Mouse (Mus musculus): ENCODE results near the gene Zc2hc1c. TPM values are rescaled to one million over a fixed set of nuclear protein-coding genes. Genes with fewer than 3 reads are reported as not detected.

Zc2hc1c gene
- polyA plus RNA-seq, 1 experiment from 2014 or later, result 1.3 TPM

- Histone ChIP-seq H3K4me1 (replicated peaks) (peaks cover 12% of the 10 kb centered on the region), H3K36me3 (peaks cover 38% of the 10 kb centered on the region), H3K9ac (replicated peaks) (no peak overlapping the region), H3K4me2 (replicated peaks) (no peak overlapping the region), H3K27ac (no peak overlapping the region), H3K4me3 (replicated peaks) (no peak overlapping the region), H3K9me3 (no peaks in the 10 kb centered on the region), H3K27me3 (no peaks in the 10 kb centered on the region)
- 81% methylated on average over 7 of the region's 7 CpGs for WGBS
- ATAC-seq, result no peak
Measured at GRCm38 (mm10) chr12:85344252-85344651, 55.9 kb downstream of the Zc2hc1c start.

DNA sequence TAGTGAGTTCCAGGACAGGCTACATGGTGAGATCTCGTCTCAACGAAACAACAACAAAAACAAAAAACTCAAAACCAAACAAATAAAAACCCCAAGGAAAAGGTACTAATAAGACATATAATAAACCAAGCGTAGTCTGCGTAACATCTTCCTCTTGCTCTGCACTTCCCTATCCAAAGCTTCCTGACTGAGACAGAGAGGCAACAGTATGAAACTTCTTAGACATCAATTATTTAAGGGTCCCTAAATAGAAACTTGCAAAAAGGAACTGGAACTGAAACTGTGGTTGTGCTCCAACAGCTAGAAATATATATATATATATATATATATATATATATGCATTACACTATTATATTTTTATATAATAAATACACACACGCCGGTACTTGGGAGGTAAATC is 57.2 kb downstream of the Zc2hc1c start:
- 96% methylated on average over 6 of the region's 6 CpGs for WGBS
- no peak overlapping the region for H3K4me3 ChIP-seq (replicated peaks)
- H3K4me1 ChIP-seq (replicated peaks), result 0 out of 2 replicates have a peak, but pooled peaks cover 3% of the 10 kb centered on the region
- ATAC-seq, result no peak
- no peak overlapping the region for H3K27ac ChIP-seq
- H3K9ac ChIP-seq (replicated peaks), result no peak overlapping the region
- H3K4me2 ChIP-seq (replicated peaks), result no peak overlapping the region
- peaks cover 48% of the 10 kb centered on the region for H3K36me3 ChIP-seq
- H3K27me3 ChIP-seq, result no peaks in the 10 kb centered on the region
- H3K9me3 ChIP-seq, result no peaks in the 10 kb centered on the region

DNA sequence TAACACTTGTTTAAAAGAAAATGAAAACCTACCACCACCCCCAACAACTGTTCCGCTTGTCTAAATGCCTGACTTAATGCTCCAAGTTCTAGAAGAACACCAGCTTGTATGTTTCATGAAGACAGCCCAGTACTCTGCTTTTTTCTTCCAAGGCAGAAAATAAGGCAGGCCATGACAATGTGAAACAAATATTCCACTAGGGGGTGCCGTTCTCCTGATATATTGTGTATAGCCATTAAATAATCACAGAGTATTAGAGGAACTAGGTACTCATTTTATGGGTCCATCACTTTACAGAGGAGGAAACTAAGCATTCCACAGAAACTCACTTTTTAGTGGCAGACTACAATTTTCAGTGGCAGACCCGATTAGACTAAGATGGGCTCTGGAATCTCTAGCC is 58.0 kb downstream of the Zc2hc1c start:
- Histone ChIP-seq H3K4me1 (replicated peaks) (0 out of 2 replicates have a peak, but pooled peaks cover 1% of the 10 kb centered on the region), H3K36me3 (peaks cover 49% of the 10 kb centered on the region), H3K9ac (replicated peaks) (no peak overlapping the region), H3K4me3 (replicated peaks) (no peak overlapping the region), H3K27me3 (no peaks in the 10 kb centered on the region), H3K27ac (no peak overlapping the region), H3K4me2 (replicated peaks) (no peak overlapping the region), H3K9me3 (no peaks in the 10 kb centered on the region)
- 57% methylated on average over 3 of the region's 3 CpGs for WGBS
- no peak for ATAC-seq

- Histone ChIP-seq H3K4me1 (replicated peaks) (no peaks in the 10 kb centered on the region), H3K9me3 (no peaks in the 10 kb centered on the region), H3K27ac (no peak overlapping the region), H3K4me2 (replicated peaks) (no peak overlapping the region), H3K36me3 (peaks cover 49% of the 10 kb centered on the region), H3K9ac (replicated peaks) (no peak overlapping the region; the same call in 1 of the 2 replicates), H3K4me3 (replicated peaks) (no peak overlapping the region), H3K27me3 (no peaks in the 10 kb centered on the region)
- 90% methylated on average over 3 of the region's 3 CpGs for WGBS
- ATAC-seq, result no peak
Measured at GRCm38 (mm10) chr12:85347196-85347595, 58.8 kb downstream of the Zc2hc1c start.

DNA sequence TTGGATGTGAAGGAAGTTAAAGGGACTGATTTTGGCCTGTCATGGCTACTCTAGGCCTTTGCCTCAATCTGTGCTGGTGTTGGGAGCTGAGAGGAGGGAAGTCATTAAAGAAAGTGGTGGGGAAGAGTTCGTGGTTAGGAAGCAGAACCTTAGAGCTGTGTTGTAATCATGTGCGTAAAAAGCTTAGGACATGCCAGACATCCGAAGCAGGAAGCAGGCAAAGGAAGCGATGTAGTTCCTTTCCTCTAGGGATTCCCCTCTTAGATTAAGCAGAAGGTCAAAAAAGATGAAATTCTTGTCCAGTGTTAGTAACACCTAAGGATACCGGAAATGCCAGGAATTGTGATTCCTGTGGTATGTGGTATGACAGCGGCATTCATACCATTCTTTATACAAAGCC is 59.9 kb downstream of the Zc2hc1c start:
- Histone ChIP-seq H3K9ac (replicated peaks) (no peak overlapping the region), H3K4me3 (replicated peaks) (no peak overlapping the region), H3K27ac (no peak overlapping the region), H3K27me3 (no peaks in the 10 kb centered on the region), H3K4me2 (replicated peaks) (no peak overlapping the region), H3K36me3 (peaks cover 52% of the 10 kb centered on the region), H3K4me1 (replicated peaks) (no peaks in the 10 kb centered on the region), H3K9me3 (no peaks in the 10 kb centered on the region)
- ATAC-seq, result no peak
- 85% methylated on average over 6 of the region's 6 CpGs for WGBS

Small RNAs within 50 kb of the gene (microRNA-seq; reads per million reads assigned to microRNA genes)
- 1.0 reads per million for gene Mir6938

Other genes starting within 250 kb of the Zc2hc1c start
- 1.8 and 2.8 TPM in 2 replicates for gene Prox2, start 177.8 kb upstream of the Zc2hc1c start, polyA plus RNA-seq (2015; fragmentation: Nextera tagmentation; extraction: Ambion mirVana)
- 98.6 and 104 TPM in 2 replicates for gene Dlst, start 177.8 kb upstream of the Zc2hc1c start, polyA plus RNA-seq (2015; fragmentation: Nextera tagmentation; extraction: Ambion mirVana)
- gene Rps6kl1, start 137.3 kb upstream of the Zc2hc1c start, polyA plus RNA-seq (2015; fragmentation: Nextera tagmentation; extraction: Ambion mirVana), result 15.6 and 16.6 TPM in 2 replicates
- 5.7 and 6.3 TPM in 2 replicates for gene Pgf, start 110.8 kb upstream of the Zc2hc1c start, polyA plus RNA-seq (2015; fragmentation: Nextera tagmentation; extraction: Ambion mirVana)
- gene Eif2b2, start 69.1 kb upstream of the Zc2hc1c start, polyA plus RNA-seq (2015; fragmentation: Nextera tagmentation; extraction: Ambion mirVana), result 90.4 and 97.3 TPM in 2 replicates
- gene Mlh3, start 18.0 kb upstream of the Zc2hc1c start, polyA plus RNA-seq (2015; fragmentation: Nextera tagmentation; extraction: Ambion mirVana), result 8.9 and 9.0 TPM in 2 replicates
- gene Acyp1, start 153 bp upstream of the Zc2hc1c start, polyA plus RNA-seq (2015; fragmentation: Nextera tagmentation; extraction: Ambion mirVana), result 68.1 and 71.4 TPM in 2 replicates
- gene Nek9, start 50.8 kb downstream of the Zc2hc1c start, polyA plus RNA-seq (2015; fragmentation: Nextera tagmentation; extraction: Ambion mirVana), result 12.6 and 13.5 TPM in 2 replicates
- 181 and 189 TPM in 2 replicates for gene Tmed10, start 86.3 kb downstream of the Zc2hc1c start, polyA plus RNA-seq (2015; fragmentation: Nextera tagmentation; extraction: Ambion mirVana)
- 0.82 and 0.90 TPM in 2 replicates for gene Fos, start 185.3 kb downstream of the Zc2hc1c start, polyA plus RNA-seq (2015; fragmentation: Nextera tagmentation; extraction: Ambion mirVana)

Measured in midbrain, embryonic 13.5 days (tissue).